Mouse (Mus musculus): ENCODE measurements around the gene Cers2.
A peak's percentile ranks its signal among the peaks of the same experiment; 100 is the strongest.

The Cers2 gene

DNA sequence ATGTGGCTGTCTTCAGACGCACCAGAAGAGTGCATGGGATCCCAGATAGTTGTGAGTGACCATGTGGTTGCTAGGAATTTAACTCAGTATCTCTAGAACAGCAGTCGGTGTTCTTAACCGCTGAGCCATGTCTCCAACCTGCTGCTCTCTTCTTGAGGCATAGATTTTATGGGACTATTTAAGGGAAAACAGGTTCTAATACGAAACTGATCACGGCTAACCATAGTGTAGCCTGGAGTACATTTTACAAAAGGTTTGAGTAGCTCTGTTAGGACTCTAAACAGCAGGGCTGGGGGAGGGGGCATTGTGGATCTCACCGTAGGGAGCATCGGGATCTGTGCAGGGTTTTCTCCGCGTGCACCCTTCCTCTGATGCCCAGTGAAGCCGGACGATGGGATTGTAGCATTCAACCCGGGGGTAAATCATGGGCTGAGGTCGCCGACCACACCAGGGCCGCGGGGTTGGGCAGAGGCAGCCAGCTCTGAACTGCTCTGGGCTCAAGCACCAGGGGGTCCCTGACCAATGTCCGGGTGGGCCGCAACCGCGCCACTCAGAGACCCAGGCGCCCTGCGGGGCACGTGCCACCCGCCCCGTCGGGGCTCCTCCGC is at the start of gene Cers2:
Gene Cers2 (plus strand): TSS at position 306 of the 608 bp plus-strand sequence.
- no peak for DNase-seq (ENCODE audit: low spot score in 2 of 2)

DNA sequence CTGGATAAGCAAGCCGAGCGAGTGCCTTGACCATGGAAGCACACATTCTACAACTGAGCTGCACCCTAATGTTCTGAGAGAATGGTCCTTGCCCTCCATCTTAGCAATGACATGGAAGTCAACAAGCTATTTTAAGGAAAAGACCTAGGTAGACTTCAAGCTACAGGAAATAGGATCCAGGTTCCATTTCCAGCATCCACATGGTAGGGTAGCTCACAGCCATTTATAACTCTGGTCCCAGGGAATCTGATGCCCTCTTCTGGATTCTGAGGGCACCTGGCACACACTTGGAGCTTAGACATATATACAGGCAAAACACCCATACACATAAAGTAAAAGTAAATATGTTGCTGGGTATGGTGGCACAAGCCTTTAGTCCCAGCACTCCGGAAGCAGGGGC is 48.5 kb upstream of the Cers2 start:
- DNase-seq (ENCODE audit: low spot score in 2 of 2), result no peak

- DNase-seq (ENCODE audit: low spot score in 2 of 2), result no peak
These were observed 46.7 kb upstream of the Cers2 start for GRCm38 (mm10) chr3:95267855-95268254.

DNA sequence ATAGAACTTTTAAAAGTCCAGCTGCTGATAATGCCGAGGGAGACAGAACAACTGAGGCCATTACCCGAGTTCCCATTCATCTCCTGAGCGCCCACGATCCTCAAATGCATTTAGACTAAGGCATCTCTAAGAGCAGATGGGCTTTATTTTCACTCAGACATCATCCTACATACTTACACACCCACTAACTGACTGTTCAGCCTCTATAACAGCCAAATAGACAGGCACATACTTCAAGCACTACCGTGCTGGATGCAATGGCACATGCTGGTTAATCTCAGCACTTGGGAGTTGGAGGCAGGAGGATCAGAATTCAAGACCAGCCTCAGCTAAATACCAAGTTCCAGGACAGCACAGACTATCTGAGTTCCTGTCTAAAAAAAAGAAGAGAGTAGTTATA is 44.8 kb upstream of the Cers2 start:
- no peak for DNase-seq (ENCODE audit: low spot score in 2 of 2)

DNA sequence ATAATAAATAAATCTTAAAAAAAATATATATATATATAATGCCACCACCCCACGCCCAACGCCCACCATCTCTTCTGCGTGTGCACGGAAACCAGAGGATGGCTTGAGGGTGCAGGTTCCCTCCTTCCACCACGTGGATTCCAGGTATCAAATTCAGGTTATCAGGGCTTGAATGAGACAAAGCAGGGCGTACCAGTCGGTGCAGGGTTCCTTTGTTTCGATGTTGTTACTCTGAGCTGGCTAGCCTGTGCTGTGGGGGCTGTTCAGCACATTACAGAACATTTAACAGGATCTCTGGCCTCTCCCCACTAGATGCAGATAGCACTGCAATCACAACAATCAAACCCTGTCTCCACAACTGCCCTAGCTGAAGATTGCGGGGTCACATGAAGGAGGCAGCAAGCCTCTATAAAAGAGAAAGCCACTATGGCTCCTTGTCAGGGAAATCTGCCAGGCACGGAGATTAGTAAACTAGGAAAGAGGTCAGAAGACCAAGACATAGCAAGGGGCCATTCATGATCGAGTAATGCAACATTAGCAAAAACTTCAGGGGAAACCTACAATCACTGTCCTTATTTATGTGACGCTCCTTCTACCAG is 43.7 kb upstream of the Cers2 start:
- peak in 1 of 2 experiments; percentile 51 for DNase-seq (ENCODE audit: low spot score in 2 of 2)

- no peak for DNase-seq (ENCODE audit: low spot score in 2 of 2)
These were observed 41.1 kb upstream of the Cers2 start for GRCm38 (mm10) chr3:95273471-95273870.

DNA sequence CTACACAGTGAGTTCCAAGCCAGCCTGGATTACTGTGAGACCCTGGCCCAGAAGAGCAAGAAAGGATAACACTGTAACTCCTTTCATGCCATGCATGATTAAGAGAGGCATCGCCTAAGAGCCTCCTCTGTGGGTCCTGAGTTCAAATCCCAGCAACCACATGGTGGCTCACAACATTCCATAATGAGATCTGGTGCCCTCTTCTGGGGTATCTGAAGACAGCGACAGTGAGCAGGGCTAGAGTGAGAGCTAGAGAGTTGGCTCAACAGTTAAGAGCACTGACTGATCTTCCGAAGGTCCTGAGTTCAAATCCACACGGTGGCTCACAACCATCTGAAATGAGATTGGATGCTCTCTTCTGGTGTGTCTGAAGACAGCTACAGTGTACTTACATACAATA is 40.1 kb upstream of the Cers2 start:
- no peak for DNase-seq (ENCODE audit: low spot score in 2 of 2)

- no peak for DNase-seq (ENCODE audit: low spot score in 2 of 2)
These were observed 39.4 kb upstream of the Cers2 start for GRCm38 (mm10) chr3:95275161-95275560.

DNA sequence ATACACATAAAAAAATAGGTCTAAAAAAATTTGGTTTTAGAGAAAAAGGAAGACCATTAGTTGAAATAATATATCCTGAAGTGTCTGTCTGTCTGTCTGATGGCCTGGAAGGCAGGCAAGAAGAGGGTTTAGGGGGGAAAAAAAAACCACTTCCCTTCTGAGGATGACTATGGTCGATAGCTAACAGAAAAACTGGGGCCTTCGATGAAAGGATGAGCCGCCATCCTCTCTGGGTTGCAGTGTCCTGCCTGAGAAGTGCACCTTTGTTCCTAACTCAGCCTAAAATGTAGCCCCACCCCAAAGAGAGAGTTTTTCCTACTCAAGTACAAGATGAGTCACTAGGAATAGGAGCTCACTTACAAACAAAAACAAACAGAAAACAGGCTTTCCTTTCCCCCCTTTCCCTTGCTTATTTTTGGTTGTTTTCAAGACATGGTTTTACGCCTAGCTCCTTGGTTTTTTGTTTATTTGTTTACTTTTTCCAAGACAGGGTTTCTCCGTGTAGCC is 38.1 kb upstream of the Cers2 start:
- no peak for DNase-seq (ENCODE audit: low spot score in 2 of 2)

DNA sequence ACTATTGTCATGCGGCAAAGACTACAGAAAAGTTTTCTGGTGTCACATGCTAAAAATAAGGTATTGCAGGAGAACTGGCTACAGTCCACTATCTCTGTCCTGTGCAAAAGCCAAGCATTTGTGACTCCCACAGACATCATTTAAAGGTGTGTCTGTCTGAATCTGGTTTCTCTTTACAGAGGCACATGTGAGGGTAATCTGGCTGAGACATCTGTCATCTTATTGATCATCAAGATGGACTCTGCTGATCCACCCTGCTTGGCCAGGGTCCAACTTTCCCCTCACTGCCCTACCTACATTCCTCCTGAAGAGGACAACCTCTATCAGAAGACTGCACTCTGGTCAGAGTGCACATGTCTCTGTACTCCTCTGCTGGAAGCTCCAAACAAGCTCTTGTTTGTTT is 37.4 kb upstream of the Cers2 start:
- no peak for DNase-seq (ENCODE audit: low spot score in 2 of 2)

- no peak for DNase-seq (ENCODE audit: low spot score in 2 of 2)
These were observed 33.8 kb upstream of the Cers2 start for GRCm38 (mm10) chr3:95280747-95281146.

DNA sequence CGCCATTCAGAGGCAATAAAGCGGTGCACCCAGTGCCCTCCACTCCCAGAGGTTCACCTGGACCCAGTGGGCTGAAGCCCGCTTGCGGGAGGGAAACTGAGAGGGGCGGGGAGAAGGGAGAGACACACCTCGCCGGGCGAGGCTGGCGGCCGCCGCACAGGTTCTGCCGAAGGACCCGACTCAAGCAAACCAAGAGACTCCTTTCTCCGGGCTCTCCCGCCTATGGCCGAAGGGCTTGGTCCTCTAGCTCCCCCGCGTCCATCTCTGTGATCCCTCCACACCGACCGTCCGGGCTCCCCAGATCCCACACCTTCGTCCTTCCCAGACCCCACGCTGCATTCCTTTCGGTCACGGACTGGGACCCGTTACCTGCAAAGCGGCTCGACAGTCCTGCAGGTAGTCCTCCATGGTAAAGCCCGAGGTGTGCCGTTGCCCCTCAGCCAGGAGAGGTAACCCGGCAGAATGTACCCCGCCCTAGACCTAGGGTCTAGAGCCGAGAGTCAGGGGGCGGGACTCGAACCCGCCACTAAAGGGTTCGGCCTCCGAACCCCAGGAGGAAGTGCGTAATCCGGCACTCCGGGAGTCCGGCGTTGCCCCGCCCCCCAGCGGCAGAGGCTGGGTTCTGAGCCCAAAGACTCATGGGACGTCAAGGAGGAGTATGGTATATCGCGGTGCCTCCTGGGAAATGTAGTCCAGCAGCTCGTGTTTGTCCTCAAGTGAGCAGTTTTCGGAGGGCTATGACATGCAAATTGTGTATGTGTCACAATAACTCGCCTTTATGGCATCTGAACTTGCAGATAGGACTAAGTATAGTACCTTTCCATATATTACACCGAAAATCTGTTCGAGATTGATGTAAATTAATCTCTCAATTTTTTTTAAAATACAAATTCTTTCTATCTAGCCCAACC is 33.1 kb upstream of the Cers2 start, which contains the start of the genes Mindy1 and Prune1:
Gene Mindy1 (plus strand): TSS at position 130 of the 911 bp plus-strand sequence.
Gene Prune1 (minus strand): TSS at position 861 of the 911 bp plus-strand sequence.
- peak; percentile 96 to 98 for DNase-seq (ENCODE audit: low spot score in 2 of 2)

DNA sequence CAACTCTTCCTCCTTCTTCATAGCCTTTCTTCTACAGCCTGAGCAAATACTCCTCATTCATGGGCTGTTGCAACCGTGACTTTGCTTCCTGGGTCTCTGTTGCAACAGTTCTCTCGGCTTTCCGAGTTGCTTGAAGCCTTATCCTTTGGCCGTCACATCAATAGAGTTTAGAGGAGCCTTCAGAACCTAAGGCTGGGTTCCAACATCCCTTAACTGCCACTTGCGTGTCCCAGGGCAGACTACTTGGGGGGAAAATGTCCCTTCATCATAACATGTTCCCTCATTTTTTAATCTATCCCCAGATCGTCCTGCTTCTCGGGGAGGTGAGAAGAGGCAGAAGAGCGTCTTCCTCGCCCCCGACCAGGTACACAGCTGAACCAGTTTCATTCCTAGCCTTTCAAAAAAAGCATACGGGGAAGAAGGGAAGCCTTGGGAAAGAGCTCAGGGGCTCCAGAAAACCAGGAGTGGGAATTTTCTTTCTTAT is 32.2 kb upstream of the Cers2 start:
- DNase-seq (ENCODE audit: low spot score in 2 of 2), result peak in 1 of 2 experiments; percentile 66

GRCm38 (mm10) chr3:95282865-95283588 is 31.6 kb upstream of the Cers2 start:
- peak; percentile 71 to 83 for DNase-seq (ENCODE audit: low spot score in 2 of 2)

- DNase-seq (ENCODE audit: low spot score in 2 of 2), result no peak
These were observed 31.0 kb upstream of the Cers2 start for GRCm38 (mm10) chr3:95283589-95283941.

DNA sequence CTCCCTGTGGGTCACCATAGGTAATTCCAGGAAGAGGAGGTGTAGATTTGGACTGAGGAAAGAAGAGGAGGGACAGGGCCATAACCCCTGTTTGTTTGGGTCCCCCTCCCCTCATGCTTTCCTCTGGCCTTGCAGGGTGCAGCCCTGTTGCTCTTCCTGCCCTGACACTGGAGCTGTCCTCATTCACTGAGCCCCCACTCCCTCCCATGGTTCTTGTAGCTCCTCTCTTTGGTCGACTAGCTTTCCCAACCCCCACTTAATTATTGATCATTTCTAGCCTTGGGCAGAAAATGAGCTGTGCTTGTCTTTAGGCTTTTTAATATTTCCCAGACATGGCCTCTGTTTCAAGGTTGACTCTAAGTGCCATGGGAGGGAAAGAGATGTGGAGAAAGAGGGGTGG is 30.5 kb upstream of the Cers2 start:
- DNase-seq (ENCODE audit: low spot score in 2 of 2), result no peak

- no peak for DNase-seq (ENCODE audit: low spot score in 2 of 2)
These were observed 29.9 kb upstream of the Cers2 start for GRCm38 (mm10) chr3:95284501-95285281.

GRCm38 (mm10) chr3:95285390-95285789 is 29.2 kb upstream of the Cers2 start:
- DNase-seq (ENCODE audit: low spot score in 2 of 2), result no peak

- DNase-seq (ENCODE audit: low spot score in 2 of 2), result no peak
These were observed 28.6 kb upstream of the Cers2 start for GRCm38 (mm10) chr3:95286011-95286410.

DNA sequence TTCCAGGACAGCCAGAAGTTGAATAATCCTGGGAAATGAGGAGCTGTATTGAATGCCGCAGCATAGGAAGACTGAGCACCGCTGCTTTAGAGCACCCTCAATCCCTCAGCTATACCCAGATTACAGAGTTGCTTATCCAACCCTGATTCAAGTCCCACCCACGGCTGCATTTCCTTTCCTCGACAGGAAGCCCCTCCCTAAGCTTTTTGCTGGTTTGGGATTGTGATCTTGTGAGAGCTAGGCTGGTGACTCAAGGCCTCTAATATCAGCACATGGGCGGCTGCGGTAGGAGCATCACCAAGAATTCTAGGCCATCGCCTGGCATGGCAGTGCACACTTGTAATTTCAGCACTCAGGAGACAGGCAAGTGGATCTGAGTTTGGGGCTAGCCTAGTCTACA is 28.1 kb upstream of the Cers2 start:
- DNase-seq (ENCODE audit: low spot score in 2 of 2), result no peak

DNA sequence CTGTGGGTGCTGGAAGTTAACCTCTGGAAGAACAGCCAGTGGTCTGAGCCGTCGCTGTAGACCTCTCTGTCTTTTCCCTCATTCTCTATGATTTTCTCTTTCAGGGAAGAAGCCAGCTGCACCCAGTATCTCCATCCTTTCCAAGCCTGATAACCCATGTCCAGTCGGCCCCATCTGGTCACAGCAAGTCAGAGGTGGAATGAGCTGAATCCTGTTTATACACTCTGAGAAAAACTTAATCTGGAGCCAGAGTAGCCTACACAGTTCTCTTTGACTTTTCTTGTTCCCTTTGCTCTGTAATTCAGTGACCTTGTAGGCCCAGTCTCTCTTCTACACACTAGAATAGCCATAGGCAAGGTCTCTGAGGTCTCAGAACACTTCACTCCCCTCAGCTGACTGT is 27.1 kb upstream of the Cers2 start:
- DNase-seq (ENCODE audit: low spot score in 2 of 2), result no peak

Measured in urinary bladder, postnatal 36 days (tissue).